Mouse (Mus musculus): ENCODE results near the gene Gm20388. TPM values are rescaled to one million over a fixed set of nuclear protein-coding genes. Genes with fewer than 3 reads are reported as not detected.
"Not testable (repeated sequence)": the region's sequence is repeated elsewhere in the genome, so short reads cannot be mapped to it uniquely, and the experiment has no call there.

Gene Gm20388
- total RNA-seq, 2 experiments from 2014 or later = 18.5 to 23.8 TPM

GRCm38 (mm10) chr8:123895680-123896365 lies 3985.2 kb downstream of the Gm20388 start:
- ATAC-seq (replicated peaks; ENCODE audit: poor library complexity, severe bottlenecking) = no peak

- ATAC-seq (replicated peaks; ENCODE audit: poor library complexity, severe bottlenecking) = no peak
Observed at GRCm38 (mm10) chr8:123896366-123896761, 3985.7 kb downstream of the Gm20388 start.

- ATAC-seq (replicated peaks; ENCODE audit: poor library complexity, severe bottlenecking) = no peak
Observed at GRCm38 (mm10) chr8:123896774-123897173, 3986.1 kb downstream of the Gm20388 start.

DNA sequence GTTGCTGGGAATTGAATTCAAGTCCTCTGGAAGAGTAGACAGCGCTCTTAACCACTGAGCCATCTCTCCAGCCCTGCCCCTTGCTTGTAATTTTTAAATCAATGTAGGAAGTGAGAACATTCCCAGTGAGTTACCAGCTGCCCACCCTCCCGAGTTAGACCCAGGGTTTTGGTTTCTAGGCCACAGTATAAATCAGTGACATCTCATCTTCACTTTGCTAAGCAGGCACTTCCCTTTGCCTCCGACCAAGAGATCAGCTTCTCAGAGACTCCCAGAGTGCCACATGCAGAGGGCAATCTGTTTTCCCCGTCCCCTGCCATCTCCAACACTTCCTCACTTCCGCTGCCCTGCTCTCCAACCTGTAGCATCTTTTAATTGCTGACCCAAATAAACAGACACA lies 3987.9 kb downstream of the Gm20388 start:
- no peak for ATAC-seq (replicated peaks; ENCODE audit: poor library complexity, severe bottlenecking)

GRCm38 (mm10) chr8:123899366-123899765 lies 3988.7 kb downstream of the Gm20388 start:
- no peak for ATAC-seq (replicated peaks; ENCODE audit: poor library complexity, severe bottlenecking)

DNA sequence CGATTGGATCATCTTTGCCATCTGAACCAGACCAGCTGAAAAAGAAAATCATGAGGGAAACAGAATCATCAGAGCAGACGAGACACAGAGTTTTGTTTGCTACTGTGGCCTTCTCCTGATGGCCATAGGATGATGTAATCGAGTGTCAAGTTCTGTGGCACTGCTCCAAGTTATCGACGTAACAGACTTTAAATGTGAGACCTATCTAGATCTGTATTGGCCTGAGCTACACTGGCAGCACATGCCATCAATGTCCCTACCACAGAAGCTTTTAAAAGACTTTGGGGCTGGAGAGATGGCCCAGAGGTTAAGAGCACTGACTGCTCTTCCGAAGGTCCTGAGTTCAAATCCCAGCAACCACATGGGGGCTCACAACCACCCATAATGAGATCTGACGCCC lies 3992.0 kb downstream of the Gm20388 start:
- no peak for ATAC-seq (replicated peaks; ENCODE audit: poor library complexity, severe bottlenecking)

DNA sequence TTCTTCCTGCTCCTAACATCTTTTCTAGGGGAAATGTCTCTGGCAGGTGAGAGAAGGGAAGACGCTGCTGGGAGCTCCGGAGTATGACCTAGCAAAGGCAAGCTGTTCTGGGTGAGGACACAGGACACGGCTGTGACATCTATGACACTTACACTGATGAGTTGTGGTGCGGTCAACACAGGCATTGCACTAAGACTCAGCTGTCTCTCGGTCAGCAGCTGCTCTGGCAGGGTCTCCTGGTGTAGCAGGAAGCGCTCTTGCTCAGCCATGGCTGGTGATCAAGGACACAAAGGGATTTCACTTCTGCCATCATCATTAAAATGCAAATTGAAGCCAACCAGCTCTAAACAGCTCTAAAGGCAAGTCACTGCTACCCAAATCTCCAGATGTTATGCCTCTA lies 3997.0 kb downstream of the Gm20388 start:
- ATAC-seq (replicated peaks; ENCODE audit: poor library complexity, severe bottlenecking) = no peak

- no peak for ATAC-seq (replicated peaks; ENCODE audit: poor library complexity, severe bottlenecking)
Observed at GRCm38 (mm10) chr8:123912265-123912664, 4001.6 kb downstream of the Gm20388 start.

DNA sequence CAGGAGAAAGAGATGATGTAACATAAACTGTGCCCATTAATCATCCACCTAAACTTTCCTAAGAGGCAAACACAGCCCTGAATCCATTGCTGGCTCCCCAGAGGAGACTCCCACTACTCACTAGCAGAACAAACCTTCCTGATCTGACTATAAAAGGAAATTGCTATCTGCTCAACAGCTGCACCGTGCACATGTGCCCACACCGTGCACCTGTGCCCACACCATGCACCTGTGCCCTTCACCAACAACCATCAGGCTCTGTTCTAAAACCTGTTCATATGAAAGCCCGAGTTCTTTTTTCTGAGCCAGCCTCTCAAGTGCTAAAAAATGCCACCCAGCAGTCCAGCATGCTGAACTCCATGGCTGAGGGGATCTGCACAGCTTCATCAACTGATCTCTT lies 4004.0 kb downstream of the Gm20388 start:
- no peak for ATAC-seq (replicated peaks; ENCODE audit: poor library complexity, severe bottlenecking)

- peak; percentile 95 for ATAC-seq (replicated peaks; ENCODE audit: poor library complexity, severe bottlenecking)
Observed at GRCm38 (mm10) chr8:123924719-123925118, 4014.1 kb downstream of the Gm20388 start.

GRCm38 (mm10) chr8:123925671-123926070 lies 4015.0 kb downstream of the Gm20388 start:
- ATAC-seq (replicated peaks; ENCODE audit: poor library complexity, severe bottlenecking) = no peak

DNA sequence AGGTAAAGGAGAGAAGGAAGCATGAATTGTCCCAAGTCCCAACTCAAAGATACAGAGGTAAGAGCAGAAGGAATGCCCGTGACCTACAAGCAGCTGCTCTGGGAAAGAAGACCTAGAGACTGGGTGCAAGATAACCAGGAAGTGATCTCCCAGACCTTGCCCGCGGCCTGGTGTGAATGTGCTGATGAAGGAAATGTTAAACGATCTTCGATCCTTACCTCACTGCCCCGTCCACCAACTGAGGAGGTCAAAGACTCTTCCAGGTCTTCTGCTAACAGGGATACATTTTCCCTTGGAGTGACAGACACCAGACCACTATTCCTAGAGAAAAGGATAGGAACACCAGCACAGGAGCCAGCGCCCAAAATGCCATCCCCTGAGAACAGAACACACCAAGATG lies 4018.4 kb downstream of the Gm20388 start:
- ATAC-seq (replicated peaks; ENCODE audit: poor library complexity, severe bottlenecking) = no peak

DNA sequence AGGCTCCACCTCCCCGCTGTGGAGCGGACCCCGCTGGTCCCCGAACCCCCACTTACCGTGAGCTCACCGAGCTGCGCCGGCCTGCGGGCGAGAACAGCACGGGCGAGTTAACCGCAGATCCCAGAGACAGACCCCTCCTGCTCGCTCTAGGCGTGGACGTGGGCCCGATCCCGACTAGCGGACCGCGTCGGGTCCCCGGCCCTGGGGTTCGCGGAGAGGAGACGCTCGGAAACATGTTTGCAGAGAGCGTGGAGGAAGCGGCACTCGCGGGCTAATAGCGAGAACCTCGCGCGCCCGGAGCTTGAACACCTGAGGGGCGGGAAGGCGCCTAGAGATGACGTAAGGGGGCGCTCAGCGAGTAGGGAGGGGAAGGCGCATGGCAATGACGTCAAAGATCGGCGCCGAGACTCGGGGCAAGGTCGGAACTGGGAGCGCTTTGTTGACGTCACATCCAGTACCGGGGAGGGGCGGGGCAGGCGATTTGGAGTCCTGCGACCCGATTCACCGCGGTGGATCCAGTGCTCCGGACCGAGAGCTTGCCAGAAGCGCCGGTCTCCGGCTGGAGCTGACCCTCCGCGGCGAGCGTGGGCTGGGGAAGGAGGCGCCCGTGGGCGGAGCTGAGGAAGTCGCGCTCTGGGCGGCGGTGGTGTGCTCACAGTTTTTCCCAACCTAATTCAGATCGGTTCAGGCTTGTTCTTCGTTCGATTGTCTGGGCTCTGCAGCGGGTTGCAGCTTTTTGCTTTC lies 4038.5 kb downstream of the Gm20388 start, which contains the start of gene Nup133:
Gene Nup133, minus strand, starts transcription at position 324 of the 744 bp plus-strand sequence.
- ATAC-seq (replicated peaks; ENCODE audit: poor library complexity, severe bottlenecking) = peak; percentile 96

DNA sequence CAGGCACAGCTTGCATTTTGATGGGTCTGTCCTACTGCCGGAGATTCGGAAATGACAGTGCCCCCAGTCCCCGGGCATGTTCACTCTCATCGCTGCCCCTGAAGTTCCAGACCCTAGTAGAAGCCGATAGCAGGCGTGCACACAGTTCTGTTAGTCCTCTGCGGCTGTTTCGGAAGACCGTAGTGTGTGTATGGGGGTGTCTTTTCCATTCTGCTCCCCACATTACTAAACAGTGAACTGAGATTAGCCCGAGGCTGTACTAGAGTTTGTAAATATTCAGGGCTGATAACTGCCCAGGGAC lies 4039.0 kb downstream of the Gm20388 start:
- ATAC-seq (replicated peaks; ENCODE audit: poor library complexity, severe bottlenecking) = no peak

- ATAC-seq (replicated peaks; ENCODE audit: poor library complexity, severe bottlenecking) = peak; percentile 37
Observed at GRCm38 (mm10) chr8:123950077-123950802, 4039.6 kb downstream of the Gm20388 start.

- ATAC-seq (replicated peaks; ENCODE audit: poor library complexity, severe bottlenecking) = no peak
Observed at GRCm38 (mm10) chr8:123953686-123954085, 4043.0 kb downstream of the Gm20388 start.

GRCm38 (mm10) chr8:123954246-123954645 lies 4043.6 kb downstream of the Gm20388 start:
- no peak for ATAC-seq (replicated peaks; ENCODE audit: poor library complexity, severe bottlenecking)

DNA sequence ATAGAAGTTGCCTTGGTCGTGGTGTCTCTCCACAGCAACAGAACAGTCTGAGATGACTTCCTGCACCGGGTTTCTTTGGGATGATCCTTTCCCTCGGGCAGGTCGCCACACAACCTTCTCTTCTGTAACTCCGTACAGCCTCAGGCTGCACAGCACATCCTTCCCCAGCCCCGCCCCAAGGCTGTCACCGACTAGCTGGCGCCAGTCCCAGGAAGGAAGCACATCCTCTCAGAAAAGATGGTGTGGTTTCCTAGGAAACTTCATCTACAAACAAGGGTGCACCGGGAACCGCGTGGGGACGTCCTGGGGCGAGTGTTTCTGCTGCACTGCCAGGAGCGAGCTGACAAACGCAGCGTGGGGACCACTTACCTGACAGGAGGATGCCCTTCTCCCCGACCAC lies 4047.5 kb downstream of the Gm20388 start:
- ATAC-seq (replicated peaks; ENCODE audit: poor library complexity, severe bottlenecking) = no peak

DNA sequence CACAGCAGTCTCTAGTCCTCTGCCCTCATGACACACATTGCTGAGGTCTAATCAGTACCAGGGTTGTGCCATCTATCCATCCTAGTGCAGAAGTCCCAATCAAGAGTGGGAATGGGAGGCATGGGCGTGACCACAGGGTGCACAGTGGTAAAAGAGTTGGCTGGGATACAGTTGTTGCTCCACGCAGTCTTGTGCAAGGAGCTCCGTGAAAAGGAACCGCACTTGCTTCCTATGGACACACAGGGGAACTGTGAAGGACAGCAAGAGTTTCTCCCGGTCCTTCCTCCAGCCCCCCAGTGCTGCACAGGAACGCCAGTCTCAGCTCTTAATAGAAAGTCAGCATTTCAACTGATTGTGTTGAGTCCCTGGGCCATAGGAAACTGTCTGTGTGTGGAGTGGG lies 4048.8 kb downstream of the Gm20388 start:
- peak; percentile 44 for ATAC-seq (replicated peaks; ENCODE audit: poor library complexity, severe bottlenecking)

DNA sequence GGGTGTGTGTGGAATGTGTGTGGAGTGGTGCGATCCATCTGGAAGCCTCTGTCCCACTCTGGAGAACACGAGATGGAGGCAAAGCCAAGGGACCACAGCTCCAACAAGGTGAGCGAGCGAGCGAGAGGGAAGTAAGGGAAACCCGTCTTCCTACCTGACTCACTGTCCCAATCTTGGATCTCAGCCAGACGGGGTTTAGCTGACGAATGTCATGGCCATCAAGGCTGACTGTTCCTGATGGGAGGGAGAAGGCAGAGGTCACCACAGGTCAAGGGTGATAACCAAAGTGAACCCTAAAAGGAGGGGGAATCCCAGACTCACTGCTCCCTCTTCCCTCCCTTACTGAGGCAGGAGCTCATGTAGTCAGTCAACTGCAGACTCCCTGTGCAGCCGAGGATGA lies 4049.4 kb downstream of the Gm20388 start:
- ATAC-seq (replicated peaks; ENCODE audit: poor library complexity, severe bottlenecking) = no peak

DNA sequence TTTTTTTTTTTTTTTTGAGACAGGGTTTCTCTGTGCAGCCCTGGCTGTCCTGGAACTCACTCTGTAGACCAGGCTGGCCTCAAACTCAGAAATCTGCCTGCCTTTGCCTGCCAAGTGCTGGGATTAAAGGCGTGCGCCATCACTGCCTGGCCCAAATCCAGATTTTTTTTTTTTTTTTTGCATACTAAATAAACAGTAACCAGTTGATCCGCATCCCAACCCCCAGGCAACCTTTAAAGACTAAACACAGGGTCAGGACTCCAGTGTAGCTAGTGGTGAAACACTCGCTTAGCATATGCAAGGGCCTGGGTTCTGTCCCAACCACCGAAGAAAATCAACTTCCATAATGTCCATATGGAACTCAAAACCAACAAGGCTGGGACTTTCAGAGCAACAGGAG lies 4049.9 kb downstream of the Gm20388 start:
- not testable (repeated sequence) for ATAC-seq (replicated peaks; ENCODE audit: poor library complexity, severe bottlenecking)
